Mouse (Mus musculus): ENCODE measurements around the gene Fkbp2. TPM values are rescaled to one million over a fixed set of nuclear protein-coding genes. Genes with fewer than 3 reads are reported as not detected.

The Fkbp2 gene
- polyA plus RNA-seq, 1 experiment from 2014 or later, result 134 TPM

- H3K4me2 ChIP-seq (replicated peaks; ENCODE audit: low read depth), result no peak overlapping the region
- DNase-seq (ENCODE audit: low spot score) (no peak), ATAC-seq (ENCODE audit: low FRiP score, low TSS enrichment) (no peak)
- H3K27ac ChIP-seq (replicated peaks), result peak overlapping the region; percentile 53
- no peak overlapping the region for H3K9ac ChIP-seq (ENCODE audit: low read length)
- no peaks in the 10 kb centered on the region for H3K27me3 ChIP-seq (ENCODE audit: control insufficient read depth, insufficient read depth, low read length)
- H3K9me3 ChIP-seq (ENCODE audit: control insufficient read depth, low read length), result no peaks in the 10 kb centered on the region
- no peak for TF ChIP-seq CTCF (IDR thresholded peaks at IDR 0.05; ENCODE audit: low read depth)
- no peak for TF ChIP-seq EP300 (optimal IDR thresholded peaks at IDR 0.05)
- 72% methylated on average over 12 of the region's 12 CpGs for WGBS
- H3K4me1 ChIP-seq (replicated peaks; ENCODE audit: control insufficient read depth, insufficient read depth), result no peaks in the 10 kb centered on the region
- H3K36me3 ChIP-seq (ENCODE audit: control insufficient read depth, insufficient read depth, low read length), result peaks cover 10% of the 10 kb centered on the region; the same call in 1 of the 2 replicates
- no peak overlapping the region for H3K4me3 ChIP-seq (ENCODE audit: low read depth, low read length)
These were observed 37.5 kb upstream of the Fkbp2 start for GRCm38 (mm10) chr19:7017541-7018457.

GRCm38 (mm10) chr19:7014481-7015135 lies 34.3 kb upstream of the Fkbp2 start:
- Histone ChIP-seq H3K27ac (replicated peaks) (no peak overlapping the region), H3K4me1 (replicated peaks; ENCODE audit: control insufficient read depth, insufficient read depth) (no peaks in the 10 kb centered on the region), H3K4me2 (replicated peaks; ENCODE audit: low read depth) (no peak overlapping the region), H3K36me3 (ENCODE audit: control insufficient read depth, insufficient read depth, low read length) (no peaks in the 10 kb centered on the region; the same call in 1 of the 2 replicates), H3K9ac (ENCODE audit: low read length) (no peak overlapping the region), H3K9me3 (ENCODE audit: control insufficient read depth, low read length) (no peaks in the 10 kb centered on the region), H3K27me3 (ENCODE audit: control insufficient read depth, insufficient read depth, low read length) (no peaks in the 10 kb centered on the region), H3K4me3 (ENCODE audit: low read depth, low read length) (no peak overlapping the region)
- WGBS, result 92% methylated on average over 20 of the region's 20 CpGs
- ATAC-seq (ENCODE audit: low FRiP score, low TSS enrichment) (no peak), DNase-seq (ENCODE audit: low spot score) (no peak)
- TF ChIP-seq CTCF (IDR thresholded peaks at IDR 0.05; ENCODE audit: low read depth), result no peak
- no peak for TF ChIP-seq EP300 (optimal IDR thresholded peaks at IDR 0.05)

- Histone ChIP-seq H3K4me3 (ENCODE audit: low read depth, low read length) (no peak overlapping the region), H3K9me3 (ENCODE audit: control insufficient read depth, low read length) (no peaks in the 10 kb centered on the region), H3K27me3 (ENCODE audit: control insufficient read depth, insufficient read depth, low read length) (no peaks in the 10 kb centered on the region), H3K4me2 (replicated peaks; ENCODE audit: low read depth) (no peak overlapping the region), H3K36me3 (ENCODE audit: control insufficient read depth, insufficient read depth, low read length) (no peaks in the 10 kb centered on the region; the same call in 1 of the 2 replicates), H3K4me1 (replicated peaks; ENCODE audit: control insufficient read depth, insufficient read depth) (no peaks in the 10 kb centered on the region), H3K9ac (ENCODE audit: low read length) (no peak overlapping the region), H3K27ac (replicated peaks) (no peak overlapping the region)
- DNase-seq (ENCODE audit: low spot score) (no peak), ATAC-seq (ENCODE audit: low FRiP score, low TSS enrichment) (0 out of 2 replicates have a peak, but pooled peaks have one; percentile 30)
- 78% methylated on average over 9 of the region's 9 CpGs for WGBS
- no peak for TF ChIP-seq CTCF (IDR thresholded peaks at IDR 0.05; ENCODE audit: low read depth)
- no peak for TF ChIP-seq EP300 (optimal IDR thresholded peaks at IDR 0.05)
These were observed 33.7 kb upstream of the Fkbp2 start for GRCm38 (mm10) chr19:7013984-7014383.

- Histone ChIP-seq H3K27me3 (ENCODE audit: control insufficient read depth, insufficient read depth, low read length) (no peaks in the 10 kb centered on the region), H3K4me3 (ENCODE audit: low read depth, low read length) (no peak overlapping the region), H3K4me1 (replicated peaks; ENCODE audit: control insufficient read depth, insufficient read depth) (no peaks in the 10 kb centered on the region), H3K9me3 (ENCODE audit: control insufficient read depth, low read length) (no peaks in the 10 kb centered on the region), H3K27ac (replicated peaks) (no peak overlapping the region), H3K4me2 (replicated peaks; ENCODE audit: low read depth) (no peak overlapping the region), H3K36me3 (ENCODE audit: control insufficient read depth, insufficient read depth, low read length) (no peaks in the 10 kb centered on the region; the same call in 1 of the 2 replicates), H3K9ac (ENCODE audit: low read length) (no peak overlapping the region)
- DNase-seq (ENCODE audit: low spot score) (no peak), ATAC-seq (ENCODE audit: low FRiP score, low TSS enrichment) (no peak)
- WGBS, result 72% methylated on average over 4 of the region's 4 CpGs
- TF ChIP-seq EP300 (optimal IDR thresholded peaks at IDR 0.05) (no peak), CTCF (IDR thresholded peaks at IDR 0.05; ENCODE audit: low read depth) (no peak)
These were observed 32.1 kb upstream of the Fkbp2 start for GRCm38 (mm10) chr19:7012426-7012825.

DNA sequence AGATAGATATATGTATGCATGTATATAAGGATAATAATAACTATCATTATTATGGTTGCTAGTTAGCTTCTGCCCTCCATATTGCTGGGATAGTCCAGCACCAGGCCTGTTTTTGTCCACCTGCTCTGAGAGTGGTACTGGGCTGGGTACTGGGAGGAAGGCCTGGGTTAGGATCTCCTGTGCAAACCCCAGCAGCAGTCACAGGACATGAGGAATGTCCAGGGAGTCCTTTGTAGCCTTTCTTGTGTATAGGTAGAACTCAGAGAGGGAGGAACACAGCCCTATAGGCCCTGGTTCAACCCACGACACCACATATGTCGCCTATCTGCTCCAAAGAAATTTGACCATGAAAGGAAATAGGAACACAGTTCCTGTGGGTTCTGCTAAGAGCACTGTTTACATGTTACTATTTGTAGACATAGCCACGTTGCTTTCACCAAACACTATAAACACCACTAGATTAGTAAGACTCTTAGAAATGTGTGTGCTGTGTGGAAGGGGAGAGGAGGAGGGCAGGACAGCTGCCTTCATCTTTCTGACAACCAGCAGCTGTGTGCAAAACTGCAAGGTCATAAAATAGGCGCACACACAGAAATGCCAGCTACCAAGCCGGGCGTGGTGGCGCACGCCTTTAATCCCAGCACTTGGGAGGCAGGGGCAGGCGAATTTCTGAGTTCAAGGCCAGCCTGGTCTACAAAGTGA lies 26.7 kb upstream of the Fkbp2 start:
- 58% methylated on average over 8 of the region's 9 CpGs for WGBS
- no peak overlapping the region for H3K9ac ChIP-seq (ENCODE audit: low read length)
- no peaks in the 10 kb centered on the region for H3K9me3 ChIP-seq (ENCODE audit: control insufficient read depth, low read length)
- peak overlapping the region; percentile 86 for H3K27ac ChIP-seq (replicated peaks)
- peak; percentile 62; the same call in 1 of the 2 replicates for ATAC-seq (ENCODE audit: low FRiP score, low TSS enrichment)
- DNase-seq (ENCODE audit: low spot score), result peak; percentile 13
- no peaks in the 10 kb centered on the region for H3K36me3 ChIP-seq (ENCODE audit: control insufficient read depth, insufficient read depth, low read length)
- TF ChIP-seq EP300 (optimal IDR thresholded peaks at IDR 0.05), result no peak
- H3K4me2 ChIP-seq (replicated peaks; ENCODE audit: low read depth), result no peak overlapping the region
- H3K4me1 ChIP-seq (replicated peaks; ENCODE audit: control insufficient read depth, insufficient read depth), result no peaks in the 10 kb centered on the region
- H3K4me3 ChIP-seq (ENCODE audit: low read depth, low read length), result no peak overlapping the region
- H3K27me3 ChIP-seq (ENCODE audit: control insufficient read depth, insufficient read depth, low read length), result no peaks in the 10 kb centered on the region
